Mouse (Mus musculus): ENCODE data around the gene Ube2d2b. TPM values are rescaled to one million over a fixed set of nuclear protein-coding genes. Genes with fewer than 3 reads are reported as not detected.

Gene Ube2d2b
- polyA plus RNA-seq, 2 experiments = 0.05 TPM; not detected in 1

DNA sequence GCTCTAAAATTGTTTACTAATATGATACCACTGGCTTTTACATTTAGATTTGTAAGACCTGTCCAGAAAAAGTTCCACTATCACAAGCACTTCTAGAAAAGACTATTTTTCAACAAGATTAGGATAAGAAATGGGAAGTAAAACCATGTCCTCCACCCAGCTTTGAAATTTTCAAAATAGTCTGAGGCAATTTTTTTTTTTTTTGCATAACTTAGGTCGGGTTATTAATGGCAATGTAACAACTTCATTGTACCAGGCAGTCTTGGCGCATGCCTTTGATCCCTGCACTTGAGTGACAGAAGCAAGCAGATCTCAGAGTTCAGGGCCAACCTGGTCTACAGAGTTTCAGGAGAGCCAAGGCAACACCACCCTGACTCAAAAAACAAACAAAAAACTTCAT, 39.8 kb downstream of the Ube2d2b start:
- WGBS (ENCODE audit: insufficient replicate concordance) = 37% methylated on average over 2 of the region's 2 CpGs
- no peak for TF ChIP-seq EP300 (IDR thresholded peaks at IDR 0.05; ENCODE audit: low read depth)
- TF ChIP-seq CTCF (IDR thresholded peaks at IDR 0.05; ENCODE audit: low read depth) = no peak
- Histone ChIP-seq H3K9me3 (ENCODE audit: control insufficient read depth, low read length) (no peaks in the 10 kb centered on the region), H3K27ac (no peak overlapping the region), H3K4me3 (ENCODE audit: insufficient read depth in 1 of 2, low read depth in 2 of 2, low read length in 2 of 2) (peak overlapping the region; percentile 6 to 100; a peak in 3 of 4 replicates), H3K36me3 (replicated peaks; ENCODE audit: control insufficient read depth, insufficient read depth, low read depth) (peaks cover 24% of the 10 kb centered on the region), H3K27me3 (ENCODE audit: control insufficient read depth, insufficient read depth, low read length) (no peaks in the 10 kb centered on the region), H3K4me2 (ENCODE audit: low read depth) (peak overlapping the region; percentile 97), H3K9ac (replicated peaks) (no peak overlapping the region), H3K4me1 (replicated peaks; ENCODE audit: control insufficient read depth in 2 of 2, insufficient read depth in 2 of 2, low read length in 1 of 2) (peaks cover 53 to 60% of the 10 kb centered on the region in 2 experiments)
- DNase-seq (ENCODE audit: low read depth in 3 of 3, low spot score in 3 of 3) = no peak
- ATAC-seq (ENCODE audit: insufficient read depth) = no peak

DNA sequence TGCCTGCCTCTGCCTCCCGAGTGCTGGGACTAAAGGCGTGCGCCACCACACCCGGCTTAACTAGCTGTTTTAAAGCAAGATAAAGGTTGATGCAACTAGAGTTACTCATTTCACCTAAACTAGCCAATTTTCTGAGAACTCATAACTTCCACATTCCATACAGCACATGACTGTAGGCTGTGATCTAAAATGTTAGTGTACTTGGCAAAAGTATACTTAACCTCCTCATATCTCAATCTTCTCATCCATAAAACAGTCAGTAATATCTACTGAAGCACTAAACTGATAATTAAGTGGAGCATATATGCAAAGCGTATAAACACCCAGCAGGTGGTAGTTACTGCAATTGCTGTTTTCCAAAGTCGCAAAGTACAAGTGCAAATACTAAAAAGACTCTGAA, 43.4 kb downstream of the Ube2d2b start:
- Histone ChIP-seq H3K9ac (replicated peaks) (peak overlapping the region; percentile 89), H3K36me3 (replicated peaks; ENCODE audit: control insufficient read depth, insufficient read depth, low read depth) (peaks cover 20% of the 10 kb centered on the region), H3K4me2 (ENCODE audit: low read depth) (peak overlapping the region; percentile 75), H3K9me3 (ENCODE audit: control insufficient read depth, low read length) (no peaks in the 10 kb centered on the region), H3K4me3 (ENCODE audit: insufficient read depth in 1 of 2, low read depth in 2 of 2, low read length in 2 of 2) (peak overlapping the region; percentile 91 to 97), H3K27ac (peak overlapping the region; percentile 100), H3K4me1 (replicated peaks; ENCODE audit: control insufficient read depth in 2 of 2, insufficient read depth in 2 of 2, low read length in 1 of 2) (peaks cover 41 to 42% of the 10 kb centered on the region in 2 experiments), H3K27me3 (ENCODE audit: control insufficient read depth, insufficient read depth, low read length) (no peaks in the 10 kb centered on the region)
- DNase-seq (ENCODE audit: low read depth in 3 of 3, low spot score in 3 of 3) = no peak
- ATAC-seq (ENCODE audit: insufficient read depth) = no peak
- TF ChIP-seq CTCF (IDR thresholded peaks at IDR 0.05; ENCODE audit: low read depth) (no peak), EP300 (IDR thresholded peaks at IDR 0.05; ENCODE audit: low read depth) (no peak)
- WGBS (ENCODE audit: insufficient replicate concordance) = 45% methylated on average over 6 of the region's 6 CpGs

DNA sequence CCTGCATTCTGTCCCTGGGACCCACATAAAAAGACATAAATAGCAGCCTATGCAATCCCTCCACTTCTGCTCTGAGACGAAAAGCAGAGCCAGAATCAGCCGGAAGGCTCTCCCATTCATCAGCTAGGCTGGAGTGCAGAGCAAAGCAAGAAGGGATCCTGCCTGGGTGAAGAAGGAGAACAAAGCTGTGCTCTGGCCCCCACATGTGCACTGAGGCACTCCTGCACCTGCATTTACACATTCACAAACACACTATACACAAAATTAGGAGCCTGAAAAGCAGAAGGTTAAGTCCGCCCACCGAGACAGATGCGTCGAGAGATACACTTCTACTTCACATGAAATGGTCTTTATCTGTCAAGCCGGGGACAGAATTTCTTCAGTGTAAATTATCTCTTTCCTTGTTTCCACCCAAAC, 44.0 kb downstream of the Ube2d2b start:
- WGBS (ENCODE audit: insufficient replicate concordance) = 12% methylated on average over 7 of the region's 7 CpGs
- H3K4me3 ChIP-seq (ENCODE audit: insufficient read depth in 1 of 2, low read depth in 2 of 2, low read length in 2 of 2) = peak overlapping the region; percentile 91 to 97

DNA sequence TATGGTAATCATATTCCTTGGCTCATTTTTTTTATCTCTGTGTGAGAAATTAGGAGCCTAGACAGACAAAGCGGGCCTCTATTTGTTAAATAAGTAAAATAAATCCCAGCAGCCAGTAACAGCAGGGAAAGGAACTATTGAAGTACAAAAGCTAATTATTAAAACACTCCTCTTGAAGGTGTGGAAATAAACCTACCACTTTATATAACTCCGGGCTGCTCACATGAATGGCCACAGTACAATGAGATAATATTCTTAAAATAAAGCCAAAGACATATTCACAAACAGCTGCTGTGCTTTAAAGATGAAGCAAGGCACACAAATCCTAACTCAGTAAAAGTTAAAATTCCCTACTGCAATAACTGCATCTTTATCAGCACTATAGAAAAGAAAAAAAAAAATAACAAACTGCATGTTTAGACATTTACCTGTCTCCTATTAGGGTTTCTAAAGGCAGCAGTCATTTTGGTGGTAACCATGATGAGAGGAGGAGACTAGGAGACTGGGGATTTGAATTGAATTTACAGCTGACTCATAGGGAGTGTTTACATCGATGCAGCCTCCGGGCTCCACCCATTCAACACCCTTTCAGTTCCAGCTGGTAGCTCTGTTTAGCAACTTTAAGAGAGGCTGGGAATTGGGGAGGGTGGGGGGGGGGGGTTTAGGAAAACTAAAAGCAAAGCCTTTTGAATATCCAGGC, 44.8 kb downstream of the Ube2d2b start, which contains the start of gene Evi5:
TSS of gene Evi5 (minus strand) at position 547 of the 700 bp plus-strand sequence.
- Histone ChIP-seq H3K9ac (replicated peaks) (peak within 1 kb of the TSS; percentile 89), H3K4me1 (replicated peaks; ENCODE audit: control insufficient read depth in 2 of 2, insufficient read depth in 2 of 2, low read length in 1 of 2) (peaks cover 41 to 44% of the 10 kb centered on the region in 2 experiments), H3K4me2 (ENCODE audit: low read depth) (peak within 1 kb of the TSS; percentile 75), H3K4me3 (ENCODE audit: insufficient read depth in 1 of 2, low read depth in 2 of 2, low read length in 2 of 2) (peak within 1 kb of the TSS; percentile 91 to 97), H3K36me3 (replicated peaks; ENCODE audit: control insufficient read depth, insufficient read depth, low read depth) (peaks cover 20% of the 10 kb centered on the region), H3K27ac (peak within 1 kb of the TSS; percentile 100), H3K27me3 (ENCODE audit: control insufficient read depth, insufficient read depth, low read length) (no peaks in the 10 kb centered on the region), H3K9me3 (ENCODE audit: control insufficient read depth, low read length) (no peaks in the 10 kb centered on the region)
- DNase-seq (ENCODE audit: low read depth in 3 of 3, low spot score in 3 of 3) = peak; percentile 79 to 85 (median 82)
- 22% methylated on average over 4 of the region's 4 CpGs for WGBS (ENCODE audit: insufficient replicate concordance)
- peak; percentile 86 for ATAC-seq (ENCODE audit: insufficient read depth)
- TF ChIP-seq CTCF (IDR thresholded peaks at IDR 0.05; ENCODE audit: low read depth) (no peak), EP300 (IDR thresholded peaks at IDR 0.05; ENCODE audit: low read depth) (peak; percentile 56)

More for the DNA sequence above, 44.0 kb downstream of the Ube2d2b start:
- Histone ChIP-seq H3K4me2 (ENCODE audit: low read depth) (peak overlapping the region; percentile 75), H3K27ac (peak overlapping the region; percentile 100), H3K36me3 (replicated peaks; ENCODE audit: control insufficient read depth, insufficient read depth, low read depth) (peaks cover 20% of the 10 kb centered on the region), H3K4me1 (replicated peaks; ENCODE audit: control insufficient read depth in 2 of 2, insufficient read depth in 2 of 2, low read length in 1 of 2) (peaks cover 41 to 45% of the 10 kb centered on the region in 2 experiments), H3K27me3 (ENCODE audit: control insufficient read depth, insufficient read depth, low read length) (no peaks in the 10 kb centered on the region), H3K9me3 (ENCODE audit: control insufficient read depth, low read length) (no peaks in the 10 kb centered on the region), H3K9ac (replicated peaks) (peak overlapping the region; percentile 89)
- ATAC-seq (ENCODE audit: insufficient read depth) (peak; percentile 69), DNase-seq (ENCODE audit: low read depth in 3 of 3, low spot score in 3 of 3) (peak; percentile 83 to 87 (median 83))
- no peak for TF ChIP-seq CTCF (IDR thresholded peaks at IDR 0.05; ENCODE audit: low read depth)
- TF ChIP-seq EP300 (IDR thresholded peaks at IDR 0.05; ENCODE audit: low read depth) = peak; percentile 88

DNA sequence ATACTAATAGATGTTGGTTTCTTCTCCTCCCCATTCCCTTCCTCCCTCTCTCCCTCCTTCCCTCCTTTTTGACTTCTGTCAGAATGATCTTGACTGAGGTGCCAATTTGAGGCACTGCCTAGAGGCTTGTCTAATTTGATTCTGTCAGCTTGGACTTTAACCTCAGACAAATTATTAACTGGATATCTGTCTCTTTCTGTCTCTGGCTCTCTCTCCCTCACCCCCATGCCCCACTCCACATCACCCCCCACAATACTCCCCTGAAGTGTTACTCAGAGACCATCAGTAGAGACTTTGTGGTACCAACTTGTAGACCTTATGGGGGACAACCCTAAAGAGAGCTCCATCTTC, 45.3 kb downstream of the Ube2d2b start:
- DNase-seq (ENCODE audit: low read depth in 3 of 3, low spot score in 3 of 3) = no peak
- Histone ChIP-seq H3K4me1 (replicated peaks; ENCODE audit: control insufficient read depth in 2 of 2, insufficient read depth in 2 of 2, low read length in 1 of 2) (peaks cover 39 to 40% of the 10 kb centered on the region in 2 experiments), H3K9me3 (ENCODE audit: control insufficient read depth, low read length) (no peaks in the 10 kb centered on the region), H3K27me3 (ENCODE audit: control insufficient read depth, insufficient read depth, low read length) (no peaks in the 10 kb centered on the region), H3K4me3 (ENCODE audit: insufficient read depth in 1 of 2, low read depth in 2 of 2, low read length in 2 of 2) (peak overlapping the region in 1 of 2 experiments; percentile 91; a peak in 1 of 4 replicates), H3K4me2 (ENCODE audit: low read depth) (peak overlapping the region; percentile 75), H3K27ac (peak overlapping the region; percentile 100), H3K9ac (replicated peaks) (peak overlapping the region; percentile 64), H3K36me3 (replicated peaks; ENCODE audit: control insufficient read depth, insufficient read depth, low read depth) (peaks cover 20% of the 10 kb centered on the region)
- TF ChIP-seq CTCF (IDR thresholded peaks at IDR 0.05; ENCODE audit: low read depth) (no peak), EP300 (IDR thresholded peaks at IDR 0.05; ENCODE audit: low read depth) (no peak)
- peak; percentile 52 for ATAC-seq (ENCODE audit: insufficient read depth)
